Mouse (Mus musculus): Measurements from ENCODE around the gene 1700020A23Rik. TPM values are rescaled to one million over a fixed set of nuclear protein-coding genes. Genes with fewer than 3 reads are reported as not detected.

Gene 1700020A23Rik
- not detected for polyA plus RNA-seq (2012; fragmentation: generic; extraction: Trizol)

DNA sequence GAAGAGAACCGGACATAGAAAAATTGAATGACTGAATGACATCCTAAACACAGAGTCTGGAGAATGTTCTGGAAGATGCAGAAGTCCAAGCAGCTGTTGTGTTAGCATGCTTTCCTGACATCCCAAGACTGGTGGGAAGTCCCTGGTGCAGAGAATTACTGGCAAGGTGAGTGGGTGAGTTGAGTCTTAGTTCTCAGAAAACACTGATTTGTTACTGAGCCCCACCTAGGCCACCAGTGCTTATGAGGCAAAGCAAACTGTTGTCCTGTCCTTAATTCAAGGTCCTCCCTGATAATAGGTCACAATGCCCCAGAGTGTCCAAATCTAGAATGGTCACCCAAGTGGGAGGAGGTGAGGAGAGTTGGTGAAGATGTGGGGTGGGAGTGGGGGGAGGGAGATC is at the start of gene 1700020A23Rik, which contains the start of gene Gm28372:
1700020A23Rik (plus strand) TSS at position 321 of the 400 bp plus-strand sequence.
Gm28372 (plus strand) TSS at position 301 of the 400 bp plus-strand sequence.

DNA sequence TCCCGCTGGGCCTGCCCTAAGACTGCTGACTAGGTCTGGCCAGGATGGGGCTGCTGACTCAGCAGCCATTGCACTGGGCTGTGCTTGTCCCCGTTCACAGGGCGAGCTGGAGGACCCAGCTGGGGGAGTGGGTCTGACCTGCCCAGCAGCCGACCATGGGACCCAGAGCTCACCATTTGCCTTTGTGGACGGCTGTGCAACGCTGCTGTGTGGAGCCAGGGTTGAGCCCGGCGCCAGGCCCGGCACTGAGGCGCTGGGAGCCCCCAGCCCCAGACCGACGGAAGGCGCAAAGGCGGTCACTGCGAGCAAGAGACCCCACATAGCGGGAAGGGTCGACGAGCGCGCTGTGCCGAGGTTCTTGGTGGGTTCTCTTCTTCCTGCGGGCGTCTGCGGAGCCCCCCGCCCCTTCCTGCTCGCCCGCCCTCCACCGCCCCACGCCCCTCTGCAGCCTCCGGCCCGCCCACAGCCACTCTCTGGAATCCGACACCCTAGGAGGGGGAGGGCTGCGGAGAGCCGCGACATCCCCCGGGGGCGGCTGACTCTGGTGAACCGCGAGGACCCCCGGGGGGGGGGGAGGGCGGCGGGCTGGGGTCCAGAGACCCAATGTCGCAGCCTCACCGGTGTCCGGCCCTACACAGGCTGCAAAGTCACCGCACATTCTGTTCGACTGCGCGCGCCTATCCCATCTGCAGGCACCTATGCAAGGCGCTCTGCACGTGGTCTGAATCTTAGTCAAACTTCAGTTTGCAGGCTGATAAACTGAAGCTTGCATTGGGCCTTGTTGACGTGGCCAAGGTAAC is 7.7 kb upstream of the 1700020A23Rik start, which contains the start of gene Cpxm1:
Cpxm1 (minus strand) TSS at position 389 of the 800 bp plus-strand sequence.

DNA sequence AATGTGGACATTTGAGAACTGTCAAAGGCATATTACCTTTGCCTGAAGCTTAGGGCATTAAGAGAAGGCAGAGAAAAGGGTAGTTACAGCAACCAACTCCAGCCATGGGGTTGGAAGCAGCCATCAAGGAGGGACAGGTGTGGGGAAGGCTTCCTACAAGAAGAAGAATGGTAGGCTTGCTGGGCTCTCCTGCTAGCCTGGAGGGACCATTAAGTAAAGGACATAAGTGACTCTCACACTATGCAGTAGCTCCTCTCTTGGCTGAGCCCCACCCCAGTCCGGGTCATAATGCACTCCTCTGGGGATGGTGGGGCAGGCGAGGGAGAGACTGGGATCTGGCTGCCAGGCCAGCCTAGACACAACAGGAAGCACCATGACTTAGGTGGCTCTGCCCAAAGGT is 1.1 kb downstream of the 1700020A23Rik start, which contains the start of gene Tmem239:
Tmem239 (plus strand) TSS at position 301 of the 400 bp plus-strand sequence.

DNA sequence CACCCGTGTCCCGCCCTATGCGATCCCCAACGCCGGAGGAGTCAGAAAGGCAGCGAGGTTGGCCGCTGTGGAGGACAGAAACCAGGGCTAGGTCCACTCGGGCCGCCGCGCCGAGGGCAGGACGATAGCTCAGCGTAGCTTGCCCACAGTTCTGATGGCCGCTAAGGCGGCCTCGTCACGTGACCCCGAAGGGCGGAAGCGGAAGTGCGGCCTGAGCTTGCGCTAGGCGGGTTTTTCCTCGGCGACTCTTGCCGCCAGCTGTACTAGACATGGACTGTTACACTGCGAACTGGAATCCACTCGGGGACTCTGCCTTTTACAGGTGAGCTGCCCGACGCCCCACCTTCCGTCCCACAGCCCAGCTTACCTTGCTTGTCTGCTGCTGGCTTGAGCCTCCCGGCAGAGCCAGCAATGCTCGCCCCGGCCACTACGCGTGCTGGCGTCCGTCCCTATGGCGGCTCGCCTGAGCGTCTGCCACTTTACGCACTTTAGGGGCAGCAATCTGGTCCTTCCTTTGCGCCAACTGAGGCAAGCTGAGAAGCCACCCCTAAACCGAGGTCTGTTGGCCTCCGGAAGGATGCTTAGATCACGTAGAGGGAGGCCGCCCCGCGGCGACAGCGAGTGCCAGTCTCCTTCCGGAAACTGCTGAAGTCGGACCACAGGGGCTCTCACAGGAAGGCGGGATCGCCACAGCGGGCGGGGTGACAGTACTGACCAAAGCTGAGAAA is 19.2 kb downstream of the 1700020A23Rik start, which contains the start of the genes Vps16 and Pced1a:
Vps16 (plus strand) TSS at position 214 of the 728 bp plus-strand sequence.
Pced1a (minus strand) TSS at position 576 of the 728 bp plus-strand sequence.

DNA sequence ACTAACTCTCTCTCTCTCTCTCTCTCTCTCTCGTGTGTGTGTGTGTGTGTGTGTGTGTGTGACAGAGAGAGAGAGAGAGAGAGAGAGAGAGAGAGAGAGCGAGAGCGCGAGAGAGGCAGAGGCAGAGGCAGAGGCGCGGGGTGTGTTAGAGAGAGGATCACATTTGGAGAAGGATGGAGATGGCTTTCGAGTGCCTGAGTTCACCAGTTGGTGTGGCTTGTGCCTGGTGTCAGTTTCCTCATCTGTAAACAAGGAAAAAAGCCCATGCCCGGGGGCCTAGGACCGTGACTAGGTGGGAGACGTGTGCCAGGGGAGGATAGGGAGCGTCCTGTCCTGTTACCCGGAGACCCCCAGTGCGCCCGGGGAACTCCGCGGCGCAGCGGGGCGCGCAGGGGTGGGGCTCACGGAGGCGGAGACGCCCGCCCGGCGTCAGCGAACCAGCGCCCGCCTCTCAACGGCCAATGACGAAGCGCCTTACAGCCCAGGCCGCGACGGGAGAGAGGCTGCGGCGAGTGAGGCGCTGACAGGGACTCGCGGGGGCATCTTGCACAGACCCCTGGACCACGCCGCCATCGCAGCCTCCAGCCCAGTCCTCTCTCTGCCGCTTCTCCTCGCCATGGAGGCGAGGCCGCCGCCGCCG is 44.9 kb downstream of the 1700020A23Rik start, which contains the start of gene Ptpra:
Ptpra (plus strand) TSS at position 485 of the 640 bp plus-strand sequence.

Other genes with a start within 250 kb of the 1700020A23Rik start
- 100 to 1,000 TPM; 322 to 458 TPM for gene Snrpb, start 225.9 kb upstream of the 1700020A23Rik start, polyA plus RNA-seq (2012; fragmentation: generic; extraction: Trizol)
- not detected for gene Tmc2, start 210.1 kb upstream of the 1700020A23Rik start, polyA plus RNA-seq (2012; fragmentation: generic; extraction: Trizol)
- gene Nop56, start 130.8 kb upstream of the 1700020A23Rik start, polyA plus RNA-seq (2012; fragmentation: generic; extraction: Trizol): 100 to 1,000 TPM in 1 of 2 experiments, 10 to 100 TPM in 1; 50.8 to 140 TPM
- gene Idh3b, start 120.7 kb upstream of the 1700020A23Rik start, polyA plus RNA-seq (2012; fragmentation: generic; extraction: Trizol): 100 to 1,000 TPM in 1 of 2 experiments, 10 to 100 TPM in 1; 68.4 to 143 TPM
- gene Ebf4, start 110.1 kb upstream of the 1700020A23Rik start, polyA plus RNA-seq (2012; fragmentation: generic; extraction: Trizol): under 1 TPM in 1 of 2 experiments, not detected in 1; 0.01 TPM
- 1 to 10 TPM in 1 of 2 experiments, under 1 TPM in 1; 0.21 to 1.1 TPM for gene Cpxm1, start 7.7 kb upstream of the 1700020A23Rik start, polyA plus RNA-seq (2012; fragmentation: generic; extraction: Trizol)
- gene Gm28372, start within 50 bp of the 1700020A23Rik start, polyA plus RNA-seq (2012; fragmentation: generic; extraction: Trizol): under 1 TPM in 1 of 2 experiments, not detected in 1; 0.05 TPM
- gene Tmem239, start 1.2 kb downstream of the 1700020A23Rik start, polyA plus RNA-seq (2012; fragmentation: generic; extraction: Trizol): not detected
- gene Vps16, start 19.1 kb downstream of the 1700020A23Rik start, polyA plus RNA-seq (2012; fragmentation: generic; extraction: Trizol): 10 to 100 TPM; 49.5 to 49.6 TPM
- gene Pced1a, start 19.4 kb downstream of the 1700020A23Rik start, polyA plus RNA-seq (2012; fragmentation: generic; extraction: Trizol): 10 to 100 TPM; 12.0 to 20.6 TPM
- 10 to 100 TPM in 1 of 2 experiments, 1 to 10 TPM in 1; 5.7 to 58.6 TPM for gene Ptpra, start 45.0 kb downstream of the 1700020A23Rik start, polyA plus RNA-seq (2012; fragmentation: generic; extraction: Trizol)
- gene Mrps26, start 158.5 kb downstream of the 1700020A23Rik start, polyA plus RNA-seq (2012; fragmentation: generic; extraction: Trizol): 100 to 1,000 TPM in 1 of 2 experiments, 10 to 100 TPM in 1; 72.9 to 129 TPM
- gene Oxt, start 170.9 kb downstream of the 1700020A23Rik start, polyA plus RNA-seq (2012; fragmentation: generic; extraction: Trizol): not detected
- gene Avp, start 177.3 kb downstream of the 1700020A23Rik start, polyA plus RNA-seq (2012; fragmentation: generic; extraction: Trizol): not detected
- 1 to 10 TPM in 1 of 2 experiments, under 1 TPM in 1; 0.94 to 2.1 TPM for gene Fastkd5, start 224.8 kb downstream of the 1700020A23Rik start, polyA plus RNA-seq (2012; fragmentation: generic; extraction: Trizol)
- 1 to 10 TPM; 3.3 to 5.6 TPM for gene Ubox5, start 224.8 kb downstream of the 1700020A23Rik start, polyA plus RNA-seq (2012; fragmentation: generic; extraction: Trizol)
- gene Lzts3, start 237.5 kb downstream of the 1700020A23Rik start, polyA plus RNA-seq (2012; fragmentation: generic; extraction: Trizol): 1 to 10 TPM; 2.9 to 6.8 TPM

Measured in C3H10T1/2 (cell line).